Mouse (Mus musculus): Measurements from ENCODE around the gene Ccnc.

Ccnc gene

DNA sequence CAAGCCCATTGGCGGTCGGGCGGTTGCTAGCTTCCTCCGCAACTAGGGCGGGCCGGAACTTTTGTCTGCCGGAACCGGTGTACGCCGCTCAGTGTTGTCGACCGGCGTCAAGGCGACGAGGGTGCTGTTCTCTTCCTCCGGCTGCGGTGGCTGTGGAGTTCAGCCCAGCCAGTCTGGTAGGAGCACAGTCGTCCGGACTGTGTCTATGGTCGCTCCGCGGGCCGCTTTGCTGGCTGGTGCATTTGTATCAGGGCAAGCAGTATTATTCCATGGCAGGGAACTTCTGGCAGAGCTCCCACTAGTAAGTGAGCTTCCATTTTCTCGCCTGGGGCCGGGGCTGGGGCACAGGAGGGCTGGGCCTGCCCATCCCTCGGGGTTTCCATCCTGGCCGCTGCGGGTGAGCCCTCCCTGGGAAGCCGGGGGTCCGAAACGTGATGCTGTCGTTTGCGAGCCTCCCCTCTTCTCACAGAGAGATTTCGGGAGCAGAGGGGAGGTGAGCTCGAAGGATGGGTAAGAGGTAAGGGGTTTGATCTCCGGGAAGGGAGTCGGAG is at the start of gene Ccnc:
TSS of gene Ccnc (plus strand) at position 87 of the 551 bp plus-strand sequence.
- peak; percentile 95 for DNase-seq

DNA sequence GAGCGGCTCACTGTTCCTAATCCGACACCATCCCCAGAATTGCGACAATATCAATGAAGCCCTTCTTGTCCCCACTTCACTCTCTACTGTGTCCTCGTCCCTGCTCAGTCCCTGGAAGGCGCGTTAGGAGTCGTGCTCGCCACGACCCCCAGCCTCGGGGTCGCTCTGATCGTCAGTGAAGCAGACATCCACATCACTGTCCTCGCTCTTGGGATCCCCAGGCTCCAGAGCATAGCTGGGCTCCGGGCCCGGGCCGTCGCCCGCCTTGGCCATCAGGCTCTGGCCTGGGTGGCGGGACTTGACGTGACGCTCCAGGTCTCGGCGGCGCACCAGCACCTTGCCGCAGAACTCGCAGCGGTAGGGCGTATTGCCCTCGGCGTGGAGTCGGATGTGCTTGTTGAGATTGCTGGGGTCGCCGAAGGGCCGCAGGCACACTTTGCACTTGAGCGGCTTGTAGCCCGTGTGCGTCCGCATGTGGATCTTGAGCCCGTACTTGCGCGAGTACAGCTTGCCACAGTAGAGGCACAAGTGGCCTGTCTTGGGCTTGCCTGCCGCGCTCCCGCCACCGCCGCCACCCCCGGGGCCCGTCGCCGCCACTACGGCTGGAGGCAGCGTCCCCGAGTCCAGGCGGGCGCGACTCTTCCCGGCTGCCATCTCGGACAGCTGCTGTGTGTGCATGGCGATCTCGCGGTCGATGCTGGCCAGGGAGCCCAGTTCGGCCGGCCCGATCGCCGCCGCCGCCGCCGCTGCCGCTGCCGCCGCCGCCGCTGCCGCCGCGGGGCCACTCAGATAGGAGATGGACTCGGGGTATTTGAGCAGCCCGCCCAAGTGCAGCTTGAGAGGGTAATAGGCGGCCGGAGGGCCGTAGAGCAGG is 49.2 kb upstream of the Ccnc start:
- DNase-seq, result peak; percentile 45

DNA sequence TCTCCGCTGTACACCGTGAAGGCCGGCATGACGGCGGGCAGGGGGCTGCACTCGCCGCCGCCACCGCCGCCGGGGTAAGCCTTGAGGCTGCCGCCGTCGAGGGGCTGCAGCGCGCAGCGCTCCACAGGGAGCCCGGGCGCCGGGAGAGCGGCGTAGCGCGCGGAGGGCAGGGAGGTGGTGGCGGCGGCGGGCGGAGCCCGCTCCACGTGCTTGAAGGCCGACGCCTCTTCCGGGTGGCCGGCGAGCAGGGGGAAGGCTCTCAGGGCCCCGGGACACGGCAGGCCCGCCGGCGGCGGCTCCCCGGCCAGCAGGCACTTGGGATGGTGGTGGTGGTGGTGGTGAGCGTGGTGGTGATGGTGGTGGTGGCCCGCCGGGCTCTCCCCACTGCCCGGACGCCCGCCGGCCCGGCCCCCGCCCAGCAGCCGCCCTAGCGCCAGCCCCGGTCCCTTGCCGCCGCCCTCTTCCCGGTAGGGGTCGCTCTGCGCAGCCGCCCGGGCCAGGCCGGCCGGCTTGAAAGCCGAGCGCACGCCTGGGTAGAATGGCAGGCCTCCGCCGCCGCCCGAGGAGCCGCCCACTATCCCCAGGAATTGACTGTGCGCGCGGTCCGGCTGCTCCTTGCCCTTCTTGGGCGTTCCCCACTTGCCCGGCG is 48.4 kb upstream of the Ccnc start:
- DNase-seq, result peak; percentile 82

GRCm38 (mm10) chr4:21679624-21680480 is 47.6 kb upstream of the Ccnc start:
- DNase-seq, result peak; percentile 47

- peak; percentile 49 for DNase-seq
Observed at GRCm38 (mm10) chr4:21680971-21681370, 46.5 kb upstream of the Ccnc start.

GRCm38 (mm10) chr4:21682421-21683150 is 44.9 kb upstream of the Ccnc start:
- peak; percentile 29 for DNase-seq

DNA sequence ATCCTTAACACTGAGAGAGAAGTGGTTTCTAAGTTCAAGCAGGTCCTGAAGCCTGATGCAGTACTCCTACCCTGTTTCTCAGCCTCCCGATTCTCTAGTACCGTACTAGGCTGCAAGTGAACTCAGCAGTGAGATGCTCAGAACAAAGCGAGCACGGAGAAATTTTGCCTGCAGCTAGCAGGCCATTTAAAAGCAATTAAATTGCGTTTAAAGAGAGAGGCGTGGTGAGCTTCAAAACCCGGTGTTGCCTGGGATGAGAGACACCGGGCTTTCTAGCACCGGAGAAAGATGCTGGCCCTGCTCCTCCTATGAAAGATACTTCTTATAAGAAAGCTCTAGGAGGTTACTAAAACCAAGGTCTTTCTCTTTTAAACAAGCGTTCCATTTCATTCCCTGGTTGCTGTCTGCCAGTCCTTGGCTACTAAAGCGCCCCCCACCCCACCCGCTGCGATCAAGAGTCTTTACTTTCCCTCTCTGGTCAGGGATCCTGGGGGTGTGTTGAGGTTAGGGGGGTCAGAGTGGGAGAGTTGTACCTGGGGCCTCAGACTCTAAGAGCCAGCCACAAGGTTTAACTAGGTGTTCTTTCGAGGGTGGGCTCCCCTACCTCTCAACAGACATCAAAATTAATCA is 43.0 kb upstream of the Ccnc start:
- DNase-seq, result peak; percentile 37

GRCm38 (mm10) chr4:21685595-21686091 is 41.9 kb upstream of the Ccnc start, which contains the start of gene Prdm13:
Gene Prdm13, minus strand, starts transcription at chr4:21685963.
- peak; percentile 76 for DNase-seq

GRCm38 (mm10) chr4:21686416-21686815 is 41.1 kb upstream of the Ccnc start:
- DNase-seq, result peak; percentile 44

DNA sequence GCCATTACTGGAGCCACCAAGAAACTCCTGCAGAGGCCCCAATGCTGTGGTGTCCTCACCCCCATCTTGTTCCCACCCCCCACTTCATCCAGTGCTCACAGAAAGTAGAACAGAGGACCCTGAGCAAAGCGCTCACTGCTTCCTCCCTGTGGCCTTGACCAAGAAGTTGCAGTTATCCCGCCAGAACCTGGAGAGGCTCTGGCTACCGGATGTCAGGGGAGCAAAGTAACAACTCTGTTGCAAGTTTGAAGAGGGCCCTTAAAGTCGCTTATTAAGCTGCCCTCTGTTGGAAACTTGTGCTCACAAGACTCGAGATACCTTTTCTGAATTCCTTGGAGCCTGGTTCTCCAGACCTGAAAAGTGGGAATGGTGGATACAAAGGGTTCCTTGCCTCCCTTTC is 40.6 kb upstream of the Ccnc start:
- DNase-seq, result peak; percentile 68

DNA sequence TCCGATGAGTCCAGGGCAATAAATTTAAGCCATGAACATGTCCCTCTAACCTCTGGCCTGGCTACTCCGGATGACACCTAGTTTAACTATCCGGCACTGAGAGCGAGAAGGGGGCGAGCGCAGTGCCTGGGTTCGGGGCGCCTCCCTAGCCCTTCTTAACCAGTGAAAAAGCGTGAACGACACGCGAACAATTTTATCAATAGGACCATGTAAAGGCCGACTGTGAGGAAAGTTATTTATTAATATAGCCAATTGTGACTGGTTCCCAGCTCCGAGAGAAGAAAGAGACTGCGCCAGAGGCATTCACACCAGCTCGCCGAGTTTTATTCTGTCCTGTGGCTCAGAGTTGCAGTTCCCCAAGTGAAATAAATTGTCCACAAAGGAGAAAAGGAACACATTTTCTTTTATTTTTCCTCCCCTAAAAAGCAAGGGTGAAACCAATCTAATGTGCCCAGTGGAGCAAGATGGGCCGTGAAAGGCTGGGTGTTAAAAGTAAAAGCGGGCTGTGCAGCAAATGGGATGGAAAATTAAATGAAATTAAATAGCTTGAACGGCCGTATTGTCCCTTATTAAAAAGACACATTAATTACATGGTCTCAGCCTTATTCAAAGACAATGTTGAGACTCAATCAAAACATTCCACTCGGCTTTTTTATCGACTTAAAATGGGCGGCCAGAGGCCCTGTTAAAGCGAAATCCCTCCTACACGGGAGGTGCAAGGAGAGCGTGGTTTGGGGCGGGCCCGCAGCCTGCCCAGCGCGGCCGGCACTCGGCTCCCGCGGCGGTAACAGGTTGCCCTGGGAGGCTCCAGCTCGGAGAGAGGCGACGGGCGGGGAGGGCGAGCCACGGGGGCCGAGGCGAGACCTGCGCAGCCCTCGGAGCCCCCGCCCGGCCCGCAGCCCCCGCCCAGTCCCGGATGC is 39.5 kb upstream of the Ccnc start:
- DNase-seq, result peak; percentile 76

DNA sequence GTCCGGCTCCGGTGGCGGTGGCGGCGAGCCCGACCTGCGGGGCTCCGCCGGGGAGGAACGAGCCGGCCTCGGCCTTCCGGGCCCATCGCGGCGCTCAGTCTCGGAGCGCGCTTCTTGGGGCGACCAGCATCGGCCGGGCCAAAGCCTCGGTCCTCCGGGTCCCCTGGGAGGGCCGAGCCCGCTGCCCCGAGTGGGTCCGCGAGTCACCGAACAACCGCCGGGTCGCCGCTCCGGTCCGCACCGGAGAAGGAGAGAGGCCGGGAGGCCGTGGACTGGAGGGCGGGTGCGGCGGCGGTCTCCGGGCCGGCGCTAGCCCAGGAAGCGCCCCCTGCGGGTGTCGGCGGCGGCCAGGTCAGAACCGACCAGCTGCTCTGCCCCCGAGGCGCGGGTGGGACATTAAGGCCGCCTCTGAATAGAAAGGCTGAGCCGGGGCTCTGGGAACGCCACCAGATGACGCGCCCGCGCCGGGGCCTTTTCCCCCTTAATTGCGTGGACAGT is 38.7 kb upstream of the Ccnc start:
- DNase-seq, result peak; percentile 79

DNA sequence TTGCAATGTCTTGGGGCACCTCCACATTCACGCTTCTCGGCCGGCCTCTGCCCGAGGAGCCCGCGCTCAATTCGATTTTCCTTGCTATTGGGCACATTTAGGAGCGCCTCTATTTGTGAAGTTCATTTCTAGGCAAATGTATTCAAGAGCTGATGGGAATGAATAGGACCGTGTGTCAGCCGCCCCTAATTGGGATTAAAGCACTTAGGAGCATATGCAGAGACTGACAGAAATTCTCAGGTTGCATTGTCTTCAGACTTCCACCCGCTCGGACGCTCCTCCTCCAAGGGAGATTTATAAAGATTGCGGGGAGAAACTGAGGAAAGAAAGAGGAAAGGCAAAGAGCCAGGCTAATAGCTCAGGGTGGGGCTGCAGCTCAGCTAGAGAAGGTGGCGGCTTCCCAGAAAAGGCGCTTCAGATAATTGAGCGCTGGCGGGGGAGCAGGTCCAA is 38.0 kb upstream of the Ccnc start:
- DNase-seq, result peak; percentile 69

DNA sequence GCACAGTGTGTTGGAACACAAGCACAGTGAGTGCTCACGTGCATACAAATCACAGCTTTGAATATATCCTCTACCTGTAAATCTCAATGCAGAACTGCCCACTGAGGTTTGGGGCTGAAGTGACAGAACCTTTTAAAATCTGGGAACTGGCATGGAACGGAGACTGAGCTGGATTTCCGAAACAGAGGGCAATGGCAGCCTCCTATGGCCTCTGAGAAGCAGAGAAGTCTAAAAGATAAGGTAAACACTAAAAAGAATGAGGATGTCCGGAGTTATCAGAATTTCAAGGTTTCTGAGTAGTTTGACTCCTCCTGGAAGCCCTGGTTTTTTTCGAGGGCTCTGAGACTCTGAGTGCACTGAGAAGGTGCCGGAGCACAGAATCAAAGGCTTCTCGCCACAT is 37.3 kb upstream of the Ccnc start:
- peak; percentile 10 for DNase-seq

DNA sequence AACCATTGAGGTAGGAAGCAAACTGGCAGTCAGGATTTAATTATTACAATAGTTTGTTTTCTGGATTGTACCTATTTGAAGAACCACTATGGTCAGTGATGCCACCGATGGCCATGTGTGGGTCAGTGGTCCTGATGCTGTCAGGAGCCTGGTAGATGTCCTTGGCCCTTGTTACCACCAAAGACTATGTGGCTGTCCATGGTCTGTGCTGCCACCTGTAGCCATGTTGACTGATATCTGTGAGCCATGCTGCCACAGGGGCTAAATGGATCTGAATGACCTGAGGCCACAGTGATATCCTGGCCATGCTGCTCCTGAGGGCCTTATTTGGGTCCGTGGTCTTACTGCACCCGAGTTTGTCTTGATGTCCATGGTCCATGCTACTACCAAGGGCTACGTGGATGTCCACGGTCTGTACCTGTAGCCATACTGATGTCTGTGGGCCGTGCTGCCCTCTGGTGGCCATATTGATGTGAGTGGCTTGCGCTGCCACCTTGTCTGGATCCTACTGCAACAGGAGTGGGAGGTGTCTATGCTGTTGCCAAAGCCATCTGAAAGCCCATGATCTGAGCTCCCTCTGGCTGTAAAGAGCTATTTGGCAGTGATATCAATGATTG is 31.8 kb upstream of the Ccnc start:
- peak; percentile 61 for DNase-seq

DNA sequence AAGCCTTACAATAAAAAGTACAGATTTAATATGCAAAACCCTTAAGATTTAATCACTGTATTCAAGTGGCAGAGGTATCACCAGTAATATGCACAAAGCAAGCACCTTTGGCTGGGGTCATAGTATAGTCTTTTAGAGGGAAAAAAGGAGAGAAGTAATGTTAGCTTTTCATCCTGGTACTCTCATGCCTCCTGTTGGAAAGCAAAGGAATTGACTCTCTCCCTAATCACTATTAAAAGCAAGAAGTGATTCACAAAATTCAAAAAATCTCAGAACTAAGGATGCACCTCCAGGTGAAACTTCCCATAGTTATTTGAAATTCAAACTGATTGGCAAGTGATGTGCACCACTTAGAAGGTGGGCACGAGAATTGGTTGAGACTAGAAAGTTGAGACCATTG is 22.5 kb upstream of the Ccnc start:
- no peak for DNase-seq

DNA sequence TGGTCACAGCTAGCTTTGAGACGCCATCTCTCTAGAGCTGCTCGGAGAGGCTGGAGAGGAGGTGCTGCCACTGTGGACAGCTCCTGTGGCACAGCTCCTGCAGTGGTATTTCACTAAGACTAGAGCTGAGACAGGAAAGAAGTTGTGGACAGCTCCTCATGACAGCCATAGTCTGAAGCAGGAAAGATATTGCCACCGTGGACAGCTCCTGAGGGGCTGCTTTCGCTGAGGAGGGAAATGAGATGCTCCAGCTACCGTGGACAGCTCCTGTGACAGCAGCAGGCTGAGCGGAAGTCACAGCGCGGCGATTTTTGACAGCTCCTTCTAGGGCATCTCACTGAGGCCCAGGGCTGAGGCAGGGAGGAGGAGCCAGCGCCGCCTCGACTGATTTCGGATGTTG is 15.4 kb upstream of the Ccnc start:
- DNase-seq, result peak; percentile 94

DNA sequence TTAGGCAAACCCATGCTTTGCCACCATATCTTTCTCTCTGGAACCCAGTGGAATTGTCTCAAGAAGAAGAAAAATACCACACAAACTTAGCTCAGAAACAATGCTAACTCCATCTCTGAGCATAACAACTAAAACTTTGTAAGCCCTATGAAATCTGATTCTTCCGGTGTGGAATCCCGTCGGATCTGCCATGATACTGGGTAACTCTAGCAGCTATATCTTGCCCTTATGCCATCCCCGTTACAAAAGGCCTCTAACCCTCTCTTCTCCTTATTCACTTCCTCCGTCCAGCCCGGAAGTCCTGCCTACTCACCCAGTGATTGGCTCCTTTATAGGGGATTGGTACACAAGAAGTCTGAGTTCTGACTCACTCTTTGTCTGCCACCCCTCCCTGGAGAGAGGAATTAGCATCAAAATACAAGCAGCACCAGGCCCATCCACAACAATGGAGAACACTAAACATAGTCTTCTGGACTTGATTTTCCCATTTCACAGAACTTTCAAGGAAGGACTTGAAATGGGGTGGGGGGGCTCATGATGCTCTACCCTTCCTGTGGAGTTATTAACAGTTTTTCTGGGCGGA is 4.7 kb upstream of the Ccnc start:
- peak; percentile 19 for DNase-seq
